Mouse (Mus musculus): ENCODE data around the gene Gm49721.
"Not testable (repeated sequence)": the region's sequence is repeated elsewhere in the genome, so short reads cannot be mapped to it uniquely, and the experiment has no call there.

Gm49721 gene

DNA sequence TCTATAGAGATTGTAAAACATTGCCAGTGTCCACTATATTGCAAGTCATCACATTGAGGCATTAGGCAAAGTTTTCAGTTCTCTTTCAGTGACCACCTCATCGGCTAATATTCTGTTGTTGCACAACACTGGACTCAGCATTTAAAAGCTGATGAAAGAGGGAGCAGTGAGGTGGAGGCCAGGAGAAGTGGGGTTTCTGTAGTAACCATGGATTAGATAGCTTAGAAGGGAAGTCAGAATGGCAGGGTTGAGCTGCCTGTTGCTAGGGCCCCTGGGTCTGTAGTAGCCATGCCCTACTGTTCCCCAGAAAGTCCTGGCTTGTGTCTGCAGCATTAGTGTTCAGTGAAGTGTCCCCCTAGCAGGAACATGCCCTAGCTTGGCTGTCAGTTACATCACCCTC lies 7.4 kb downstream of the Gm49721 start:
- CTCF ChIA-PET = not testable (repeated sequence)

DNA sequence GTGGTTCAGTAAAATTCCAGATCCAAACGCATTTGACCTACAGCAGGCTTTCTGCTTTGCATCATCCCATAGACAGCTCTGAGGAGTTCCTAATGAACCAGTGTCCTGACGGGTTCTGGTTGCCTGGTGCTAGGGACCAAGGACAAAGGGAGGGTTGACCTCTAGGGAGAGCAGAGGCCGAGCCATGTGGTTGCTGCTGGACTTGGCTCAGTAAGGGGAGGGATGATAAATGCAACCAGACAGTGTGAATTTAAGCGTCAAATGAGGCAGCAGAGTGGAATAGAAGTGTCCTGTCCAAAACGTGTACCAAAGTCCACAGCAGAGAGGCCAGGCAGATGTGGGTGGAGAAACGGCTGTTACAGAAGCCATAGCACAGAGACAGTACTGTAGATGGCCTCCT lies 16.8 kb downstream of the Gm49721 start:
- CTCF ChIA-PET = not testable (repeated sequence)

GRCm38 (mm10) chr17:6996826-6997225 lies 18.1 kb downstream of the Gm49721 start:
- CTCF ChIA-PET = not testable (repeated sequence)

DNA sequence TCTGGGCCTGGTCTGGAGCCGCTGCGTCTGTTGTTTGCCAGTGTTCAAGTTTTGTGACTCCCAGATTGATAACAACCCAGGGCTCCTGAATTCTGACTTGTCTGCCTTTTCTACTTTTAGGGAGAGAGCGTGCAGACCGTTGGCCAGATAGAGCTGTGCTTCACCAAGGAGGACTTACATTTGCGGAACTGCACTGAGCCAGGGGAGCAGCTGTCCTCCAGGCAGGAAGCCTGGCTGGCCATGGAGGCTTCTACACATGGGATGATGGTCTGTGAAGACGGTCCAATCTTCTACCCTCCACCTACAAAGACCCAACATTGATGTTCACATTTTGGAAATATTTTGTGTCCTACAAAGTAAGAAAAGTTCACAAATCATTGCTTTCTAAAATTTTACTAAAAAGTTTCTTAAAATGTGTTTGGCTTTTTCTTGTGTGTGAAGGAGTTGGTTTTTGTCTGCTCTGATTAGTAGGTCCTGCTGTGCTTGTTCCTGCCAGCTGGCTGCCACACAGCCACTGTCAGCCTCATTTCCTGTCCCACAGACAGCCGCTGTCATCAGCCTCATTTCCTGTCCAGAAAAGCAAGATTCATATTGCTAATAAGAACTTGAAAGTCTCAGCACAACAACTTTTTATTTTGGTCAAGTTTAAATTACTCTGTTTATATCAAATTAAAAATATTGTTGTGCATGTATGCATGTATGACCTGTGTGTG lies 19.2 kb downstream of the Gm49721 start:
- CTCF ChIA-PET = not testable (repeated sequence)

- CTCF ChIA-PET = not testable (repeated sequence)
Observed at GRCm38 (mm10) chr17:7001790-7002585, 23.3 kb downstream of the Gm49721 start.

GRCm38 (mm10) chr17:7003392-7003791 lies 24.7 kb downstream of the Gm49721 start:
- CTCF ChIA-PET = not testable (repeated sequence)

GRCm38 (mm10) chr17:7005646-7006045 lies 26.9 kb downstream of the Gm49721 start:
- CTCF ChIA-PET = not testable (repeated sequence)

- CTCF ChIA-PET = not testable (repeated sequence)
Observed at GRCm38 (mm10) chr17:7008885-7009284, 30.2 kb downstream of the Gm49721 start.

GRCm38 (mm10) chr17:7009440-7009839 lies 30.7 kb downstream of the Gm49721 start:
- CTCF ChIA-PET = not testable (repeated sequence)

DNA sequence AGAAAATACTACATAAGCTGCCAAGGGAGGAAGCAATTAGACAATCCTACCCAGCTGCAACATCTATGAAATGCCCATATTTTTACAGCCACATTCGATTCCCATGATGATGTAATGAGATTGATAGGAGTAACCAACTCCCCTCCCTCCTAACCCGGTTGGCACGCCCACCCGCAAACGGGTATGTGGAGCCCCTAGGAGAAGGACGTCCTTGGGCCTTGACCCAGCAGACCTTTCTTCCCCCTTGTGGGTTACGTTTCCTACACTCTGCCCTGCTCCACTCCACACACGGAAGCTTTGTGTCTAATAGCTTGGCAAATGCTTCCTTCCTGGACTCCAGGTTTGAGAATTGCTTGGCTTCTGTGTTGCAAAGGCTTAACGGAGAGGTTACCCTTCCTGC lies 31.2 kb downstream of the Gm49721 start:
- CTCF ChIA-PET = not testable (repeated sequence)

GRCm38 (mm10) chr17:7014190-7014589 lies 35.5 kb downstream of the Gm49721 start:
- CTCF ChIA-PET = not testable (repeated sequence)

DNA sequence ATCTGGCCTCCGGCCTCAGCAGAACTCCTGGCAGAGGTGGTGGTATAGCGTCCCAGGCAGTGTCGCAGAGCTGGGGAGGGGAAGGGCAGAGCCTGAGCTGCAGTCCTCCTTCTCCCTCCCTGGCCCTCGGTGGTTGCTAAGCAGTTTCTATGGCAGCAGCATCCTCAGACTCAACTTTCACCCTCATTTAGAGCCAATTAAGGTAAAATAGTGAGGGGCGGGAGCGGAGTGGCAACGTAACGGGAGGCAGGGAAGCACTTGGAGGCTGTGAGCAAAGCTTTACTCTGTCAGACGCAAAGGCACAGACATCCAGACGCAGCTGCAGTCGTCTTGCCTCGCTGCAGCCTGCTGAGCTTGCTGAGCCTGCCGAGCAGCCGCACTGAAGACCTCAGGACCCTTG lies 46.6 kb downstream of the Gm49721 start, which contains the start of gene Gm1604a:
Gene Gm1604a, plus strand, starts transcription at position 312 of the 400 bp plus-strand sequence.
- CTCF ChIA-PET = not testable (repeated sequence)

DNA sequence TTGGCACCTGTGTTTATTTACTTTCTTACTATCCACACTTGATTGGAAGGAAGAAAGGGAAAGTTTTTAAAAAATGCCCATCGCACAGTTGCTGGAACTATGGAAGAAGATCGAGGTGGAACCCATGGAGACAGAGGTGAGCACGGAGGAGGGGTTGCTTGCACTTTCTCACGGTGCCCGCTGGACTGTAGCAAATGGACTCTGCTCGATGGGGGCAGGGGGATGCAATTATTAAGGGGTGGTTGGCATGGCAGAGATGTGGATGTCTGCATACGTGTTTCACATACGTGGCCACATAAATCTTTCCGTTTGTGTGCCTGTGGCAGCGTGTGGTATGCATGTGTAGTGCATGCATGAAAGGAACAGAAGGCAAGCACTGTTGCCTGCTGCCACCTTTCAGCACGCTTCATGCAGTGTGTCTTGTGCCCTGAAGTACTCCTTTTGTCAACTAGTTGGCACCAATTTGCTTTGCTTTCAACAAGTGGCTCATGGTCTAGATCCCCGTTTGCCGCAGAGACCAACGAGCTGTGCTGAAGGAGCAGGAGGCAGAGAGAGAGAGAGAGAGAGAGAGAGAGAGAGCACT lies 47.2 kb downstream of the Gm49721 start:
- CTCF ChIA-PET = not testable (repeated sequence)

DNA sequence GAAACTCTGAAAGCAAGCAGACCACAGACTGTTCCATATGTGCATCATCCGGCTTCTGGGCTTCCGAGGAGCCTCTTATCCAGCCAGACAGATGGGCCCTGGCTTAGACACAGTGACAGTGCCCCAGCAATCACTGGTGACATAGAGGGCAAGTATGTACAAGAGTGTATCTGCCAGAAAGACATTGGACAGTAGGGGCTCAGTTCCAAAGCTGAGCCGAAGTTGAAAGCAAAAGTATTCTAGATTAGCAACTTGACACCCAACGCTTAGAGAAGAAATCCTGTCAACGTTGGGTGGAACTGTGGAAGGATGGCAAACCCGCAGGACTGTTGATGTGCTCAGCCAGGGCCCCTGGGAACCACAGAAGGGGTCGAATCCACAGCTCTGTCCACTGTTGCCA lies 51.5 kb downstream of the Gm49721 start:
- CTCF ChIA-PET = not testable (repeated sequence)

- CTCF ChIA-PET = not testable (repeated sequence)
Observed at GRCm38 (mm10) chr17:7030622-7031174, 52.0 kb downstream of the Gm49721 start.

- CTCF ChIA-PET = not testable (repeated sequence)
Observed at GRCm38 (mm10) chr17:7033192-7034166, 54.8 kb downstream of the Gm49721 start.

DNA sequence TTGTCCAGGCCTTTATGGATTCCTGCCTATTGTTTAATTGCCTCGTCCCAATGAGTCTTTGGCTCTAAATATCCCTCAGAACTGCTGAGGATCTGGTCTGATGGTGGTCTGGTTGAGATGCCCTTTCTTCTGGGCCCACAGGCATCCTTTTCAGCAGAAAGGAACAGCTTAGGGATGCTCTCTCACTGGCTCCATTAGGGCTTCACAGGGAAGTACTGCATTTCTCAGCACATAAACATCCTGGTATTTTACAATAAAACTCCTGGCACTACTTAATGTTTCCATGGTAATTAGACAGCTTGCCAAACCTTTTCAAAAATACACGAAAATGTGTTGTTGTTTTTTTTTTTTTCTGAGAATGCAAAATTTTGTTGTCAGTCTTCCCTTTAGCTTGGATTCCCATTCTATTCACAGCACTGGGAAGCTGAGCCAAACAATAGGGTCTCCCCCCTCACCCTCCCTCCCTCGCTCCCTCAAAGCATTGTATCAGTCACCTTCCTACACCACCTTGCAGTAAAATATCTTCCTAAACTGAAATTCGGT lies 90.4 kb downstream of the Gm49721 start:
- CTCF ChIA-PET = not testable (repeated sequence)

DNA sequence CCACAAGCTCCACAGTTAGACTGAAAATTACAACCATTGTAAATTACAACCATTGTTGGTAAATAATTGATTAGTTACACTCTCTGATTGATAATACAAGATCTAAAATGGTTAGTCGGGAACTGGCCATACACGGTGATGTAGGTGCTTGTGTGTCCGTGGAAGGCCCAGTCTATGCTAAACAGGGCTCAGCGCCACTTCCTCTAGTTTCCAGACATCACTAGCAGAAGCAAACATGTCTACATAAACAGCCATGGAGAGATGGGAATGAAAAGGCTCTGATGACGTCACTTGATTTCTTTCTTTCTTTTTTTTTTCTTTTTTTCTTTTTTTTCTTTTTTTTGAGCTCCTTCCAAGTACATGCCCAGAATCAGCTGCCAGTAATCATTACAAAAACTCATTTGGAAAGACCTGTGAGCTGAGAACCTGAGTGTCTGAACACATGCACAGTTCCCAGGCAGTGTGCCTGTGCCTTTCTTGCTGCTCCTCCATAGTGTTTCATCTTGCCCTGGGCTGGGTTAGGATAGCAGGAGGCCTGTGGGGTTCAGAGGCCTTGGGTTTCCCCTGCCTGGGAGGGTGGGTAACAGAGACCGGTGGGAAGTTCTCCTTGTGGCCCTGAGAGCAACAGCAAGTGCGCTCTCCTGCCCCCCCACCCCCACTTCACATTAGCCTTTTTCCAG lies 91.0 kb downstream of the Gm49721 start:
- CTCF ChIA-PET = not testable (repeated sequence)

DNA sequence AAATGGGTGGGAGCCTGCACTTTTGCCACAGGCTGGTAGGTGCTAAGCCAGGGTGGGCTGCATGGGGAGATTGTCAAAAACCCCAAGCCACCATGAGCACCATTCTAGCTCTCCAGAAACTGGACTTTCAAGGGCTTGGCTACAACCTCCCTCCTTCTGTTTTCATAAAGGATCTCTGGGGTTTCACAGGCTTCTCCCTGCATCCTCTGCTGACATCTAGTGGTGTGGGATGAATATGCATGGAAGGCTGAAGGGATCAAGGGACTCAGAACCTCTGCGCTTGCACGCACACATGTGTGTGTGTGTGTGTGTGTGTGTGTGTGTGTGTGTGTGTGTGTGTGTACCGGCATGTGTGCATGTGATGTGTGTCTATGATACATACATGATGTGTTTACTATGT lies 95.8 kb downstream of the Gm49721 start:
- CTCF ChIA-PET = not testable (repeated sequence)

DNA sequence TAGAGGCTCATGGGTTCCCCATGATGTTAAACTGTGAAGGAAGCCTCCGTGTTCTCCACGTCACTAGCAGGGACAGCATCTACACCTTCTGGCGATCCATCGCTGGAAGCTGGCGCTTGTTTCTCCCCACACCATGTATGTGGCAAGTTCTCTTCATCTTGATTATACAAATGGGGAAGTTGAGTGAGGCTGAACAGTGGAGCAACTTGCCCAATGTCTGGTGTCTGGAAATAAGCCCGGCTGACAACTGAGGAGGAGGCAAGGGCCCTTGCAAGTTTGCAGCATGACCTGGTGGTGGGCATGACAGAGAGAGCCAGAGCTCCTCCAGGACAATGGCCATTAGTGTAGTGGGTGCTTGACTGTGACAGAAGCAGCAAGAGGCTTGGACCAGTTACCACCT lies 96.8 kb downstream of the Gm49721 start:
- CTCF ChIA-PET = not testable (repeated sequence)

- CTCF ChIA-PET = not testable (repeated sequence)
Observed at GRCm38 (mm10) chr17:7079558-7079957, 100.9 kb downstream of the Gm49721 start.

All from spleen, embryonic (tissue).